Mouse (Mus musculus): ENCODE data around the gene Abhd14b.

The Abhd14b gene

GRCm38 (mm10) chr9:106460401-106461025 lies 13.3 kb downstream of the Abhd14b start:
- DNase-seq (ENCODE audit: low spot score) = no peak

GRCm38 (mm10) chr9:106461026-106461415 lies 13.8 kb downstream of the Abhd14b start:
- no peak for DNase-seq (ENCODE audit: low spot score)

GRCm38 (mm10) chr9:106461641-106462429 lies 14.6 kb downstream of the Abhd14b start:
- no peak for DNase-seq (ENCODE audit: low spot score)

DNA sequence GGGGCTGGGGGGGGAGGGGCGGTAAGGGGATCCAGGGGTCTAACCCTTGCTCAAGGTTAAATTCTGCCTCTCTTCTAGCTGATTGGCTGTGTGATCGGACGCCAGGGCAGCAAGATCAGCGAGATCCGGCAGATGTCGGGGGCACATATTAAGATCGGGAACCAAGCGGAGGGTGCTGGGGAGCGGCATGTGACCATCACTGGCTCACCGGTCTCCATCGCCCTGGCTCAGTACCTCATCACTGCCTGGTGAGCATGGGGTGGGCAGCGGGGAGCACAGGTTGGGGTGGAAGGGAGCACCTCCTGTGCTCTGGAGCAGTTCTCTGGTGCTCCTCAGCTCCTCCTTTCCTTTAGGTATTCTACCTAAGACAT lies 15.2 kb downstream of the Abhd14b start:
- DNase-seq (ENCODE audit: low spot score) = no peak

- no peak for DNase-seq (ENCODE audit: low spot score)
Measured at GRCm38 (mm10) chr9:106463122-106464063, 16.1 kb downstream of the Abhd14b start.

DNA sequence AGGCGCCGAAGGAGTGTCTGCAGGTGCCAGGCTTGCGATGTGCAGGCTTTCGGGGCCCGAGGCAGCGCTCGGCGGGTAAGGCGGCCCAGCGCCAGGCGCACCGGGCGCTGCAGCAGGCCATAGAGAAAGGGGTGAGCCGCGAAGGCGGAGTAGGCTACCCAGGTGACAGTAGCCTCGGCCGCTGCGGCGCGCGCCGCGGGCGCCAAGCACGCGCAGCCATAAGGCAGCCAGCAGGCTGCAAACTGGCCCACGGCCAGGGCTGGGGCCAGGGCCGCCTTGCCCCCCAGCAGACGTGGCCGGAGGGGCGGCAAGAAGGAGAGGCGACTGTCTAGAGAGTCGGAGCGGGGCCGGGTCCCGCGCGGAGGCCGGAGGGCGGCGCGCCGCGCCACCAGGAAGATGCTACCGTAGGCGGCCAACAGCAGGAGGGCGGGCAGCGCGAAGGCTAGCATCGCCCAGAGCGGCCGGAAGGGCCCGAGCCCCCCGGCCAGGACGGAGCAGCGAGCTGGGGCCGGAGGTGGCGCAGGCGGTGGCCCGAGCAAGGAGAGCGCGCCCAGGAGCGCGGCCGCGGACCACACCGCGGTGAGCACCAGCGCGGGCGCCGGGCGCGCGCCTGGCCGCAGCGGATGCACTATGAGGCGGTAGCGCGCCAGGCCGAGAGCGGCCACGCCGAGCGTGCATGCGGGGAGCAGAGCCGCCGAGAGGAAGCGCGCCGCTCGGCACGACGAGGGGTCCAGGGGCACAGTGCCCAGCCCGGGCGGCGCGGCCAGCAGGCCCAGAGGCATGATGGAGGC lies 17.7 kb downstream of the Abhd14b start:
- DNase-seq (ENCODE audit: low spot score) = peak; percentile 38

DNA sequence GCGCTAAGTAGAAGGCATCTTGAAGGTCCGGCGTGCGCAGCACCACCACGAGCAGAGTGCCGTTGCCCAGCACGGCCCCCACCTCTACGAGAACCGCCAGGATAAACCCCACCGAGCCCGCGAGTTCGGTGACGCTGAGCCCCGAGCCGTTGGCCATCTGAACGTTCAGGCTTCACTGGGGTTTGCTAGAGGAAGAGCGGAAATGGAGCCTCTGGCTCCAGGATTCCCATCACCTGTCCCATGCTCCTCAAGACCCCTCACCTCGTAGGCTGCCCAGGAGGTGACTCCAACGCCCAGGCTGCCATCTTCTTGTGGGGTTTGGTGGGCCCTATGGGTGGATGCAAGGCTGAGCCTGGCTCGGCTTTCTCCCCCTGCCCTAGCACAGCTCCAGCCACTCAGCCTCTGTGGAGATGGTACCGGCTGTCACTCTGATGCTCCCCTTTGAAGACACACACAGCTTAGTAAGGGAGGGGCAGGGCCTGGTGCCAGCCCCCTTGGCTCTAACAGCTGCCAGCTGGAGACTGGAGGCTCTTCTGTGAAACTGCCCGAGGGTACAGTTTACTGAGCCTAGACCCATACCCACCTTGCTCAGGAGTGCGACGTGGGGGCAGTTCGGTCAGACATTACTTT lies 18.4 kb downstream of the Abhd14b start, which contains the start of gene Gpr62:
TSS of gene Gpr62 (minus strand) at position 368 of the 630 bp plus-strand sequence.
- DNase-seq (ENCODE audit: low spot score) = no peak

- no peak for DNase-seq (ENCODE audit: low spot score)
Measured at GRCm38 (mm10) chr9:106466721-106467120, 19.5 kb downstream of the Abhd14b start.

GRCm38 (mm10) chr9:106467746-106468145 lies 20.5 kb downstream of the Abhd14b start:
- no peak for DNase-seq (ENCODE audit: low spot score)

GRCm38 (mm10) chr9:106469317-106469716 lies 22.1 kb downstream of the Abhd14b start:
- no peak for DNase-seq (ENCODE audit: low spot score)

DNA sequence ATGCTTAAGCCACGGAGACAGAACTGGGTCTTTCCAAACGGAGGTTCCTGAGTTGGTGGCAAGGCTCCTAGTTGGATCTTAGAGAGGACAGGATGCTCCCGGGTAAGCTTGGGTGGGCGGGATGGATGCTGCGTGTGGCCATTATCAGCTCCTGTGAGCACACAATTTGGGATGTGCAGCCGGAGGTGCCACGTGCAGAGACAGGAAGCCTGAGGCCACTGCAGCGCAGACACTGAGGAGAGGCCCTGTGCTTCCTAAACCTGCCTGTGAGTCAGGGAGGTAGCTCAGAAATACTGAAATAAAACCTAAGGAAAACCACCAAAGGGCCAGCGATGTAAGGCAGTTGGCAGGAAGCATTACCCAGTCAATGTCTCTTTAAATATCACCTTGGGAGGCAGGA lies 22.5 kb downstream of the Abhd14b start:
- no peak for DNase-seq (ENCODE audit: low spot score)

- no peak for DNase-seq (ENCODE audit: low spot score)
Measured at GRCm38 (mm10) chr9:106470991-106471750, 23.9 kb downstream of the Abhd14b start.

GRCm38 (mm10) chr9:106471892-106472291 lies 24.6 kb downstream of the Abhd14b start:
- peak; percentile 33 for DNase-seq (ENCODE audit: low spot score)

DNA sequence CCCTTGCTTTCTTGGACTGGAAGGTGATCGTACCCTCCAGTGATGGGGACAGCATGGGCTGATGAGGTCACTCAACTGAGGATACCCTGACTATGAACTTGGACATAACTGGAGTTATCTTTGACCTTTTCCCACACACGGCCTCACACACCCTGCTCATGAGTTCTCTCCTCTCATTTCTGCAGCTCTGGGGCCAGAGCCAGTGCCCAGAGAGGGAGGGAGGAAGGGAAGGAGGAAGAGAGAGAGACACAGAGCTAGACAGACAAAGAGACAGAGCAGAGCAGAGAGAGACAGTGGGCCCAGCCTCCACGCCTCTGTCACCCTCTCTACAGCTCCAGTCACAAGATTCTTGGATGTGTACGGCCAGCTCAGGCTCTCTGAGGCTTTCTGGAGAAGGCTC lies 25.1 kb downstream of the Abhd14b start:
- DNase-seq (ENCODE audit: low spot score) = no peak

- no peak for DNase-seq (ENCODE audit: low spot score)
Measured at GRCm38 (mm10) chr9:106473081-106473752, 26.0 kb downstream of the Abhd14b start.

- DNase-seq (ENCODE audit: low spot score) = no peak
Measured at GRCm38 (mm10) chr9:106473753-106474105, 26.5 kb downstream of the Abhd14b start.

DNA sequence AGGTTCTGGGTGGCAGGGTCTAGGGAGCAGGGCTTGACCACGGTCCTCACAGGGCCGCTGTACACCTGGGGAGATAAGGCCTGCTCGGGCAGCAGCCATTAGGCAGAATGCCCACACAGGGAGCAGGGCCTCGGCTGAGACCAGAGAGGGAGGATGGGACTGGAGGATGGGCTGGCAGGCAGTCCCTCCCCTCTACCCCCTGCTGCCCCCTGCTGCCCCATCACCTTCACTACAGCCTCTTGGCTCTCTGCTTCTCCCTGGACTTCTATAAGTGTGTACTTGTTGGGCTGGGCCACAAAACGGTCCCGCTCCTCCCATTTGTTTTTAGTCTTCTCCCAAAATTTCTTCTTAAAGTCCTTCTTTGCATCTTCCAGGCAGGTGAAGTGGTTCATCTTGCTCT lies 27.2 kb downstream of the Abhd14b start:
- peak; percentile 59 for DNase-seq (ENCODE audit: low spot score)

- no peak for DNase-seq (ENCODE audit: low spot score)
Measured at GRCm38 (mm10) chr9:106475046-106475445, 27.8 kb downstream of the Abhd14b start.

DNA sequence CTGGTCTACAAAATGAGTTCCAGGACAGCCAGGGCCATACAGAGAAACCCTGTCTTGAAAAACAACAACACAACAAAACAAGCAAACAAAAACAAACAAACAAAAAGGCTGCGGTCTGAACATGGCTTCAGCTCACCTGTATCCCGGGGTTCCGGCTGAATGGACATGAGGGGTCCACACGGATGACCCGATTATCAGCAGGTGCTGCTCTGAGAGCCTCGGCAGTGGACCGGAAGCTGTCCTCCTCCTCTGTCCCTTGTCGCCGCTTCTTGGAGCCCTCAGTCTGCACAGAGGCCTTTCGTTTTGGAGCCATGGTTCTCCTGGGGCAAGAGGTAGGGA lies 28.4 kb downstream of the Abhd14b start, which contains the start of gene Rrp9:
TSS of gene Rrp9 (plus strand) at position 301 of the 339 bp plus-strand sequence.
- DNase-seq (ENCODE audit: low spot score) = no peak
